Mouse (Mus musculus) cerebellum, adult 2 months (tissue): Measurements from ENCODE around the gene Zfp326.

Source experiments
- CTCF ChIP-seq: fragments of 200-500 bp; IDR thresholded peaks from 2 replicates; pipeline ENCODE4 v1.5.1; 2011; ENCODE audit warnings: low read depth, mild to moderate bottlenecking, control low read depth, low read length, moderate library complexity, borderline replicate concordance; ENCODE audit not compliant: insufficient read depth
- POLR2A ChIP-seq: fragments of 200-500 bp; IDR thresholded peaks from 2 replicates; pipeline ENCODE4 v1.6.1; 2011; ENCODE audit warnings: low read length, control low read depth, borderline replicate concordance; ENCODE audit not compliant: insufficient read depth

DNA sequence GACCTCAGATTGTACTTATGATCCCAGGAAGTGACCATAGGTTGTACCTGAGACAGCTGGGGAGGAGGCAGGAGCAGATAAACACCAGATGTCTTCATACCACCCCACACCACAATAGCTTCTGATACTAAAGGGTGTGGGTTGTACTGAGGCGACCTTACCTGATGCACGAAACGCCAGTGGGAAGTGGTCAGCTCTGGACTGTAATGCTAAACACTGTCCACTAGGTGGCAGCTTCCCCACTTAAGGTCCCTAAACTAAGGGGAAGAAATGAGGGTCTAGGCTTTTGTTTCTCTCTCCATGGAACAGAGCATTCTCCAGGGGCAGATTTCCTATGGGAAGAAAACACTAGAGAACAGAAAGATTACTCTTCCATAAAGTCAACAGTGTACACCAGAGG lies 53.9 kb downstream of the Zfp326 start:
- TF ChIP-seq CTCF, result peak; percentile 70; the same call in 1 of the 2 replicates
- no peak for TF ChIP-seq POLR2A
